Mouse (Mus musculus): Measurements from ENCODE around the gene Stk36.

GRCm38 (mm10) chr1:74668371-74668770, 67.1 kb downstream of the Stk36 start:
- TF ChIP-seq GATA1 (IDR thresholded peaks at IDR 0.05; ENCODE audit: borderline replicate concordance, low read length): no peak
- TF ChIP-seq FLI1 (IDR thresholded peaks at IDR 0.05; ENCODE audit: low read length): no peak
